Mouse (Mus musculus): Measurements from ENCODE around the gene Abcf2. TPM values are rescaled to one million over a fixed set of nuclear protein-coding genes. Genes with fewer than 3 reads are reported as not detected.
"Not testable (repeated sequence)": the region's sequence is repeated elsewhere in the genome, so short reads cannot be mapped to it uniquely, and the experiment has no call there.

The Abcf2 gene
- polyA plus RNA-seq, 1 experiment from 2014 or later = 79.5 TPM

DNA sequence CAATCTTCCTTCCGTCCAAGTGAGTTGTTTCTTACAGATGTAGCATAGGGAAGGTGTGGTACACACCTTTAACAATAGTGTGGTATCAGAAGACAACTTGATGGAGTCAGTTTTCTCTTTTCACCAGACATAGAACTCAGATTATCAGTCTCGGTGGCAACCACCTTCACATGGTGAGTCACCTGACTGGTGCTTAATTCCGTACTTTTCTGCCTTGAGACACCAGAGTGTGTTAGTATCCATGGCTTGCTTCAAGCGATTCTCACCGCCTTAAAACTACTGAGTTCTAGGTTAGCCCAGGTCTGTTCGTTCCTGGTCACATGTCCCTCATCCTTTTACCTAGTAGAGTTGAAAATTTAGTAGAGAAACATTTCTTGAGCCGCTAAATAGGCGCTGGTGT is 8.8 kb upstream of the Abcf2 start:
- ATAC-seq (ENCODE audit: insufficient number of reproducible peaks, insufficient read depth, low FRiP score, low read depth) = peak; percentile 7; the same call in 1 of the 2 replicates

DNA sequence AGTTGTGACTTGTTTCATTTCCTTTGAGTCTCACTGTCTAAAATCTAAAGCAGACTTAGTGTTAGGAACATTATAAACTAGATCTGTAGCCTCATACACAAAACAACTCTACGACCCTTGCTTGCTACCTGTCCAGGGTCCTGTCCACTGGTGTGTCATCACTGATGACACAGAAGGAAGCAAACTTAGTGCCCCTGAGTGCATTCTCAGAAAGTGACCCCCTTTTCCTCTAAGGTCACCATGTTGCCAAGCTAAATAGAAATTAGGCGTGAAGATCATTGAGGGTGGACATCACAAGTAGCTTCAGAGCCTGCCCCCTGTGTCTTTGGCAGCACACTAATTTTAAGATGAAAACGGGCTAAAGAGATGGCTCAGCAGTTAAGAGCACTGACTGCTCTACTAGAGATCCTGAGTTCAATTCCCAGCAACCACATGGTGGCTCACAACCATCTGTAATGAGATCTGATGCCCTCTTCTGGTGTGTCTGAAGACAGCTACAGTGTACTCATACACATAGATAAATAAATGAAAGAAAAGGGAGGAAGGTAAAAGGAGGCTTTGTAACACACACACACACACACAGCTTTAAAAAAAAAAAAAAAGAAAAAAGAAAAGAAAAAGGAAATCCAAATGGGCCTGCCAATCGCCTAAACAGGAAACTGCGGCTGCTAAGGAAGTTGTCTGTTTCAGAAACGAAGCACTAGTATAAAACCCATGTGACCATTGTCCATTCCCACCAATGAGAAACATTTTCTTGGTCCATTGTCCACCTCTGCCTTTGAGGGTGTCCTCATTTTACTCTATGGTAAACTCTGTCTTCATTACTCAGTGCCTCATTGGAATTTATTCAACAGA is 1.1 kb upstream of the Abcf2 start:
- Histone ChIP-seq H3K4me3 (ENCODE audit: low read depth, low read length) (peak overlapping the region; percentile 37), H3K36me3 (ENCODE audit: control insufficient read depth, insufficient read depth, low read length) (peaks cover 20% of the 10 kb centered on the region), H3K9ac (replicated peaks; ENCODE audit: low read depth, low read length) (peak overlapping the region; percentile 41), H3K4me1 (ENCODE audit: control insufficient read depth, insufficient read depth, low read length) (peaks cover 12% of the 10 kb centered on the region; the same call in 1 of the 2 replicates), H3K9me3 (ENCODE audit: control insufficient read depth, low read depth, low read length) (no peaks in the 10 kb centered on the region), H3K27ac (ENCODE audit: low read length) (peak overlapping the region; percentile 73; the same call in 1 of the 2 replicates), H3K27me3 (ENCODE audit: control insufficient read depth, insufficient read depth, low read length) (no peaks in the 10 kb centered on the region), H3K4me2 (replicated peaks; ENCODE audit: low read depth, low read length) (peak overlapping the region; percentile 54)
- 65% methylated on average over 6 of the region's 6 CpGs for WGBS
- ATAC-seq (ENCODE audit: insufficient number of reproducible peaks, insufficient read depth, low FRiP score, low read depth) = no peak

More for the DNA sequence above, 8.8 kb upstream of the Abcf2 start:
- whole genome bisulfite sequencing = 9% methylated on average over 8 of the region's 8 CpGs
- no peak overlapping the region for H3K27ac ChIP-seq (ENCODE audit: low read length)
- no peaks in the 10 kb centered on the region for H3K9me3 ChIP-seq (ENCODE audit: control insufficient read depth, low read depth, low read length)
- peaks cover 10% of the 10 kb centered on the region; the same call in 1 of the 2 replicates for H3K4me1 ChIP-seq (ENCODE audit: control insufficient read depth, insufficient read depth, low read length)
- H3K27me3 ChIP-seq (ENCODE audit: control insufficient read depth, insufficient read depth, low read length) = no peaks in the 10 kb centered on the region
- peak overlapping the region; percentile 55; the same call in 1 of the 2 replicates for H3K9ac ChIP-seq (replicated peaks; ENCODE audit: low read depth, low read length)
- peak overlapping the region; percentile 72 for H3K4me3 ChIP-seq (ENCODE audit: low read depth, low read length)
- peak overlapping the region; percentile 62 for H3K4me2 ChIP-seq (replicated peaks; ENCODE audit: low read depth, low read length)
- H3K36me3 ChIP-seq (ENCODE audit: control insufficient read depth, insufficient read depth, low read length) = peaks cover 18% of the 10 kb centered on the region

DNA sequence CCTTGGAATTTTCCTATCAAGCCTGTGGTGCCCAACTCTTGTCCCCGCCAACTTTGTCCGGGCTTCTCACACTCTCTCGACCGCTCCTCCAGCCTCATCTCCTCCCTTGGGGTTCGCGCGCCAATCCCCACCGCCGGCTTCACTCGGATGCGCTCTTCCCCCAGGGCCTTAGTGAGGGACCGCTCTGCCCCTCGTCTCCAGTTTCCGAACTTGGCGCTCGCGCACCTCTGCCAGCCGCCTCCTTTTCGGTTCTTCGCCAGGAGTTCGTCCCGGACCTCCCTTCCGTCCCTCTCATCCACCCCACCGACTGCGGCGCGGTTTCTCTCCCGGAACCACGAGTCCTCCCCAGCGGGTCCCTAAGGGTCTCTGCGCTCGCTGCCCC is 475 bp downstream of the Abcf2 start:
- Histone ChIP-seq H3K9ac (replicated peaks; ENCODE audit: low read depth, low read length) (peak overlapping the region; percentile 77), H3K27me3 (ENCODE audit: control insufficient read depth, insufficient read depth, low read length) (no peaks in the 10 kb centered on the region), H3K9me3 (ENCODE audit: control insufficient read depth, low read depth, low read length) (no peaks in the 10 kb centered on the region), H3K36me3 (ENCODE audit: control insufficient read depth, insufficient read depth, low read length) (peaks cover 35% of the 10 kb centered on the region), H3K27ac (ENCODE audit: low read length) (peak overlapping the region; percentile 74), H3K4me1 (ENCODE audit: control insufficient read depth, insufficient read depth, low read length) (peaks cover 12% of the 10 kb centered on the region; the same call in 1 of the 2 replicates), H3K4me2 (replicated peaks; ENCODE audit: low read depth, low read length) (peak overlapping the region; percentile 86), H3K4me3 (ENCODE audit: low read depth, low read length) (peak overlapping the region; percentile 78)
- WGBS = under 1% methylated on average over 32 of the region's 32 CpGs
- ATAC-seq (ENCODE audit: insufficient number of reproducible peaks, insufficient read depth, low FRiP score, low read depth) = peak; percentile 23; the same call in 1 of the 2 replicates

DNA sequence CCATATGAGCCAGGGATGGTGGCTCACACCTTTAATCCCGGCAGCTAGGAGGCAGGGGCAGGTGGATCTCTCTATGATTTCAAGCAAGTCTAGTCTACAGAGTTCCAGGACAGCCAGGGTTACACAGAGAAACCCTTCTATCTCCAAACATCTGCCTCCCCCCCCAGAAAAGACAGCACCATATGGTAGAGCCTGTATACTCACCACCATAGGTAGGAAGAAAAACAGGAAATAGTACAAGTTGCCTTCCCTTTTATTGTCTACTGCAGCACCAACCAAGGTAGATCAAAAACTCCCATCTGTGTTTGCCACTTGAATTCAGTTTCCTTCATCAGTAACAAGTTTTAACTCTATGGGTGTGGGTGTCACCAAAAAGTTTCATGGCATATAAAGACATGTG is 1.3 kb downstream of the Abcf2 start:
- H3K9me3 ChIP-seq (ENCODE audit: control insufficient read depth, low read depth, low read length) = no peaks in the 10 kb centered on the region
- H3K4me2 ChIP-seq (replicated peaks; ENCODE audit: low read depth, low read length) = peak overlapping the region; percentile 86
- WGBS = 81% methylated on average over 1 of the region's 1 CpGs
- peaks cover 12% of the 10 kb centered on the region; the same call in 1 of the 2 replicates for H3K4me1 ChIP-seq (ENCODE audit: control insufficient read depth, insufficient read depth, low read length)
- H3K4me3 ChIP-seq (ENCODE audit: low read depth, low read length) = peak overlapping the region; percentile 78; the same call in 1 of the 2 replicates
- no peaks in the 10 kb centered on the region for H3K27me3 ChIP-seq (ENCODE audit: control insufficient read depth, insufficient read depth, low read length)
- no peak for ATAC-seq (ENCODE audit: insufficient number of reproducible peaks, insufficient read depth, low FRiP score, low read depth)
- H3K36me3 ChIP-seq (ENCODE audit: control insufficient read depth, insufficient read depth, low read length) = peaks cover 44% of the 10 kb centered on the region
- H3K27ac ChIP-seq (ENCODE audit: low read length) = no peak overlapping the region
- 0 out of 2 replicates have a peak overlapping the region, but pooled peaks have one; percentile 77 for H3K9ac ChIP-seq (replicated peaks; ENCODE audit: low read depth, low read length)

DNA sequence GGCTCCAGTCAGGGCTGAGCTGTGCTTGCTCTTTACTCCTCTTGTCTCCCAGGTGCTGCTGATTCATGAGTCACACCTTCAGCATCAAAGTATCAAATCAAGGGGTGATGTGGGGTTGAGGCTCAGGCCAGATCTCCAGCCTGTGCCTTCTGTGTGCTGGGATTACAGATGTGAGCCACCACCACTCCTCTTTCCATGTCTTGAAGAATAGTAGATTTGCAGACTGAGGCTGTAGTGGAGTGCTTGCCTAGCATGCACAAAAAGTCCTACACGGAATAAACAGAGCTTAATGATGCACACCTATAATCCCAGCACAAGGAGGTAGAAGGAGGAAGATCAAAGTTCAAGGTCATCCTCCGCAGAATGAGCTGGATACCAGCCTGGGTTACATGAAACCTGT is 20.6 kb downstream of the Abcf2 start, which contains the start of gene 4931409K22Rik:
Gene 4931409K22Rik (minus strand): TSS at position 101 of the 400 bp plus-strand sequence.
- Histone ChIP-seq H3K4me3 (ENCODE audit: low read depth, low read length) (no peak within 1 kb of the TSS), H3K4me2 (replicated peaks; ENCODE audit: low read depth, low read length) (no peak within 1 kb of the TSS), H3K27ac (ENCODE audit: low read length) (no peak within 1 kb of the TSS), H3K9ac (replicated peaks; ENCODE audit: low read depth, low read length) (no peak within 1 kb of the TSS), H3K4me1 (ENCODE audit: control insufficient read depth, insufficient read depth, low read length) (no peaks in the 10 kb centered on the region), H3K27me3 (ENCODE audit: control insufficient read depth, insufficient read depth, low read length) (no peaks in the 10 kb centered on the region), H3K9me3 (ENCODE audit: control insufficient read depth, low read depth, low read length) (no peaks in the 10 kb centered on the region), H3K36me3 (ENCODE audit: control insufficient read depth, insufficient read depth, low read length) (no peaks in the 10 kb centered on the region)
- ATAC-seq (ENCODE audit: insufficient number of reproducible peaks, insufficient read depth, low FRiP score, low read depth) = no peak
- 62% methylated on average over 2 of the region's 2 CpGs for WGBS

DNA sequence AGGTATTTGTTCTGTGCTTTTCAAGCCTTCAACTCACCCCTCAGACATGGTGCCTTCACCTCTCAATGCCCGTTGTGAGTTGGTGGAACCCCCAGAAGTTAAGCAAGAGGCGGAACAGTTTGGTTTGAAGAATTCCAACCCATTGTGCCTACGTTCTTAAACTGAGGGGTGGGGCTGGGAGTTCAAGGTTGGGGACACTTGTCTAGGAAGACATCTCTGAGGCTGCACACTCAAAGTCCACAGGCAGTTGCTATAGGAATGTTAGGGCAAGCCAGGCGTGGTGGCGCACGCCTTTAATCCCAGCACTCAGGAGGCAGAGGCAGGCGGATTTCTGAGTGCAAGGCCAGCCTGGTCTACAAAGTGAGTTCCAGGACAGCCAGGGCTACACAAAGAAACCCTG is 21.9 kb downstream of the Abcf2 start:
- not testable (repeated sequence) for H3K27ac ChIP-seq (ENCODE audit: low read length); H3K9ac ChIP-seq (replicated peaks; ENCODE audit: low read depth, low read length); H3K9me3 ChIP-seq (ENCODE audit: control insufficient read depth, low read depth, low read length); H3K4me2 ChIP-seq (replicated peaks; ENCODE audit: low read depth, low read length); H3K36me3 ChIP-seq (ENCODE audit: control insufficient read depth, insufficient read depth, low read length); ATAC-seq (ENCODE audit: insufficient number of reproducible peaks, insufficient read depth, low FRiP score, low read depth); H3K27me3 ChIP-seq (ENCODE audit: control insufficient read depth, insufficient read depth, low read length); H3K4me1 ChIP-seq (ENCODE audit: control insufficient read depth, insufficient read depth, low read length); H3K4me3 ChIP-seq (ENCODE audit: low read depth, low read length)
- 95% methylated on average over 7 of the region's 7 CpGs for WGBS

DNA sequence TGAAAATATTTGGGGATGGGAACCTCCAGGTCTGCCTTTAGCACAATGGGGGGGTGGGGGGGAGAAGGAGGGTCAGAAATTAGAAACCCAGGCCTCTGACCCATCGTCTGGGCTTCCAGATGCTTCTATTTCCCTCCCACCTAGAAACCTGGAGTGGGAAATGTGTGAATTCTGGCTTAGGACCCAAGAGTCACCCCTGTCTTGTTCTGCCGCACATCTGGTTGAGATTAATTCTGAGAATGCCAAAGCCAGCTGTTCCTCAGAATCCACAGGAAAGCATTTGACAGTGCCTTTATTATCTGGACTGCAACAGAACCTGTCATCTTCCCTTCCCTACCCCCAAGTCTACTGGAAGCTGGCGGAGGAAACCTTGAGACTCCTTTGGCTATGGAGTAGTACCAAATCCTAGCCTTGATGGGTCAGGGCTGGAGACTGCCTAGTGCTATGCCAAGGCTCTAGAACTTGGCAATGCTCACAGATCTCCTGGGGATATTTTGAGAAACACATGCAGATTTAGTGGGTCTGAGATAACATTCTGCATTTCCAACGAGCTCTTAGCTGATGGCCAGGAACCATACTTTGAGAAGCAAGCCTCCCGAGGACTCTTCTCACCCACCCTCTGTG is 23.5 kb downstream of the Abcf2 start:
- no peak for ATAC-seq (ENCODE audit: insufficient number of reproducible peaks, insufficient read depth, low FRiP score, low read depth)
- no peak overlapping the region for H3K4me3 ChIP-seq (ENCODE audit: low read depth, low read length)
- no peaks in the 10 kb centered on the region for H3K27me3 ChIP-seq (ENCODE audit: control insufficient read depth, insufficient read depth, low read length)
- no peak overlapping the region for H3K9ac ChIP-seq (replicated peaks; ENCODE audit: low read depth, low read length)
- no peaks in the 10 kb centered on the region for H3K9me3 ChIP-seq (ENCODE audit: control insufficient read depth, low read depth, low read length)
- no peaks in the 10 kb centered on the region for H3K36me3 ChIP-seq (ENCODE audit: control insufficient read depth, insufficient read depth, low read length)
- 65% methylated on average over 5 of the region's 5 CpGs for WGBS
- no peak overlapping the region for H3K4me2 ChIP-seq (replicated peaks; ENCODE audit: low read depth, low read length)
- no peak overlapping the region for H3K27ac ChIP-seq (ENCODE audit: low read length)
- H3K4me1 ChIP-seq (ENCODE audit: control insufficient read depth, insufficient read depth, low read length) = peaks cover 4% of the 10 kb centered on the region

DNA sequence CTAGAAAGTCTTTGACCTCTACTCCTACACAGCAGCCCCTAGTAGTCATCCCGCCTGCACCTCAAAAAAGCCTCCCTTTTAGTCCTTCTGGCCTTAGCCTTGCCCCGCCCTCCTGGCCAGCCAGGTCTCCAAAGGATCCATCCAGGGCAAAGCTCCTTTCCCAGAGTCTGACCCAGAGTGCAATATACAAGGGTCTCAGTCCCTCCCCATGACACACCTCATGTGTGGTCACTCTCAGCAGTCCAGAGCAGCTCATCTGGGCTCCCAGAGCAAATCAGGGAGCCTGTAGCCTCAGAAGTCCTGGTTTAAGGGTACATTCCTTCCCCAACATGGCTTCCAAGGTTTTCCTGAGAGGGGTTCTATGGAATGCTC is 26.0 kb downstream of the Abcf2 start:
- Histone ChIP-seq H3K4me2 (replicated peaks; ENCODE audit: low read depth, low read length) (peak overlapping the region; percentile 31), H3K4me3 (ENCODE audit: low read depth, low read length) (no peak overlapping the region), H3K4me1 (ENCODE audit: control insufficient read depth, insufficient read depth, low read length) (peaks cover 4% of the 10 kb centered on the region), H3K27ac (ENCODE audit: low read length) (no peak overlapping the region), H3K36me3 (ENCODE audit: control insufficient read depth, insufficient read depth, low read length) (no peaks in the 10 kb centered on the region), H3K27me3 (ENCODE audit: control insufficient read depth, insufficient read depth, low read length) (no peaks in the 10 kb centered on the region), H3K9ac (replicated peaks; ENCODE audit: low read depth, low read length) (no peak overlapping the region), H3K9me3 (ENCODE audit: control insufficient read depth, low read depth, low read length) (no peaks in the 10 kb centered on the region)
- WGBS = 39% methylated on average over 2 of the region's 2 CpGs
- ATAC-seq (ENCODE audit: insufficient number of reproducible peaks, insufficient read depth, low FRiP score, low read depth) = no peak

All from stomach, embryonic 14.5 days (tissue).